Mouse (Mus musculus) frontal cortex, postnatal 10 days (tissue): ENCODE measurements at regions not wholly inside any gene's neighbourhood (a gene's known extent, or its start where the extent isn't known, plus 50 kb on each side); places are given as distances from the start of the nearest gene placed in this dataset.

ENCODE experiments used
- DNase-seq, 2 experiments: peaks; one replicate each; pipeline ENCODE4 v3.0.0; 2022; ENCODE audit warnings: low spot score in 2 of 2, mixed read lengths in 1 of 2

- no peak for DNase-seq
Observed at GRCm38 (mm10) chr10:120616406-120617015, 140.2 kb upstream of the Hmga2 start.

- no peak for DNase-seq
Observed at GRCm38 (mm10) chr10:120612351-120612750, 136.1 kb upstream of the Hmga2 start.

- DNase-seq, result peak in 1 of 2 experiments; percentile 8
Observed at GRCm38 (mm10) chr10:120610076-120610475, 133.8 kb upstream of the Hmga2 start.

- DNase-seq, result no peak
Observed at GRCm38 (mm10) chr10:120604506-120604905, 128.2 kb upstream of the Hmga2 start.

GRCm38 (mm10) chr10:120603167-120603566 lies 126.9 kb upstream of the Hmga2 start:
- DNase-seq, result no peak

GRCm38 (mm10) chr10:120600735-120601134 lies 124.5 kb upstream of the Hmga2 start:
- no peak for DNase-seq

- DNase-seq, result no peak
Observed at GRCm38 (mm10) chr10:120599551-120599950, 123.3 kb upstream of the Hmga2 start.

- no peak for DNase-seq
Observed at GRCm38 (mm10) chr10:120597320-120597887, 121.1 kb upstream of the Hmga2 start.

GRCm38 (mm10) chr10:120595145-120595544 lies 118.9 kb upstream of the Hmga2 start:
- no peak for DNase-seq

GRCm38 (mm10) chr10:120593876-120594275 lies 117.6 kb upstream of the Hmga2 start:
- no peak for DNase-seq

- no peak for DNase-seq
Observed at GRCm38 (mm10) chr10:120589659-120590058, 113.4 kb upstream of the Hmga2 start.

GRCm38 (mm10) chr10:120587854-120588633 lies 111.8 kb upstream of the Hmga2 start:
- no peak for DNase-seq

GRCm38 (mm10) chr10:120587179-120587578 lies 110.9 kb upstream of the Hmga2 start:
- no peak for DNase-seq

- no peak for DNase-seq
Observed at GRCm38 (mm10) chr10:120582497-120582896, 106.2 kb upstream of the Hmga2 start.

- DNase-seq, result no peak
Observed at GRCm38 (mm10) chr10:120581547-120581946, 105.3 kb upstream of the Hmga2 start.

GRCm38 (mm10) chr10:120576886-120577285 lies 100.6 kb upstream of the Hmga2 start:
- no peak for DNase-seq

GRCm38 (mm10) chr10:120576148-120576547 lies 99.9 kb upstream of the Hmga2 start:
- no peak for DNase-seq

GRCm38 (mm10) chr10:120571340-120571739 lies 95.1 kb upstream of the Hmga2 start:
- no peak for DNase-seq

GRCm38 (mm10) chr10:120565992-120566391 lies 89.7 kb upstream of the Hmga2 start:
- DNase-seq, result no peak

GRCm38 (mm10) chr10:120564859-120565258 lies 88.6 kb upstream of the Hmga2 start:
- DNase-seq, result no peak

- DNase-seq, result no peak
Observed at GRCm38 (mm10) chr10:120563926-120564325, 87.7 kb upstream of the Hmga2 start.

- DNase-seq, result no peak
Observed at GRCm38 (mm10) chr10:120561821-120562220, 85.6 kb upstream of the Hmga2 start.

- no peak for DNase-seq
Observed at GRCm38 (mm10) chr10:120557850-120558447, 81.7 kb upstream of the Hmga2 start.
